Mouse (Mus musculus) left cerebral cortex, postnatal 4 days (tissue): ENCODE measurements at regions not wholly inside any gene's neighbourhood (a gene's known extent, or its start where the extent isn't known, plus 50 kb on each side); places are given as distances from the start of the nearest gene placed in this dataset.

Experiments used
- DNase-seq: peaks from one replicate; pipeline ENCODE4 v3.0.0-alpha.2; 2022
- intact Hi-C: fragments of 180-260 bp; cut with DNase I; formaldehyde crosslinking; loops from one replicate; pipeline ENCODE4 v1.15.1; 2025

GRCm38 (mm10) chr13:28762555-28762954, 191.0 kb downstream of the Sox4 start:
- intact Hi-C loops: no loop called here
- DNase-seq: no peak

GRCm38 (mm10) chr13:28759026-28759425, 194.5 kb downstream of the Sox4 start:
- intact Hi-C loops: no loop called here
- no peak for DNase-seq

GRCm38 (mm10) chr13:28757846-28758522, 195.5 kb downstream of the Sox4 start:
- intact Hi-C loops: no loop called here
- peak; percentile 57 for DNase-seq

- DNase-seq: no peak
- intact Hi-C loops: no loop called here
These were observed 196.4 kb downstream of the Sox4 start for GRCm38 (mm10) chr13:28756915-28757765.

GRCm38 (mm10) chr13:28754207-28754606, 199.3 kb downstream of the Sox4 start:
- DNase-seq: no peak
- intact Hi-C loops: no loop called here

- intact Hi-C loops: no loop called here
- DNase-seq: no peak
These were observed 202.4 kb downstream of the Sox4 start for GRCm38 (mm10) chr13:28750949-28751692.

- no peak for DNase-seq
- intact Hi-C loops: no loop called here
These were observed 213.3 kb downstream of the Sox4 start for GRCm38 (mm10) chr13:28740158-28740670.

- intact Hi-C loops: no loop called here
- no peak for DNase-seq
These were observed 215.1 kb downstream of the Sox4 start for GRCm38 (mm10) chr13:28738160-28739100.

GRCm38 (mm10) chr13:28732475-28732874, 221.0 kb downstream of the Sox4 start:
- no peak for DNase-seq
- intact Hi-C loops: no loop called here

GRCm38 (mm10) chr13:28732036-28732435, 221.5 kb downstream of the Sox4 start:
- intact Hi-C loops: no loop called here
- no peak for DNase-seq

GRCm38 (mm10) chr13:28730059-28730580, 223.4 kb downstream of the Sox4 start:
- DNase-seq: no peak
- intact Hi-C loops: no loop called here

GRCm38 (mm10) chr13:28728768-28729167, 224.7 kb downstream of the Sox4 start:
- intact Hi-C loops: no loop called here
- no peak for DNase-seq

- no peak for DNase-seq
- intact Hi-C loops: loop anchor here (5.0 kb wide), 1 partner anchor 228 kb away; the partner anchor contains the start of gene Sox4
These were observed 229.2 kb downstream of the Sox4 start for GRCm38 (mm10) chr13:28724300-28724699.

- no peak for DNase-seq
- intact Hi-C loops: loop anchor here (5.0 kb wide), 1 partner anchor 230 kb away; the partner anchor contains the start of gene Sox4
These were observed 231.4 kb downstream of the Sox4 start for GRCm38 (mm10) chr13:28722074-28722473.

- intact Hi-C loops: loop anchor here (5.0 kb wide), 1 partner anchor 231 kb away; the partner anchor contains the start of gene Sox4
- peak; percentile 89 for DNase-seq
These were observed 231.9 kb downstream of the Sox4 start for GRCm38 (mm10) chr13:28721548-28721981.

- no peak for DNase-seq
- intact Hi-C loops: loop anchor here (5.0 kb wide), 1 partner anchor 232 kb away; the partner anchor contains the start of gene Sox4
These were observed 232.8 kb downstream of the Sox4 start for GRCm38 (mm10) chr13:28720639-28721239.

- no peak for DNase-seq
These were observed 233.3 kb downstream of the Sox4 start for GRCm38 (mm10) chr13:28720169-28720568.

GRCm38 (mm10) chr13:28718868-28719265, 234.6 kb downstream of the Sox4 start:
- DNase-seq: no peak
- intact Hi-C loops: no loop called here

More at GRCm38 (mm10) chr13:28720169-28720568, 233.3 kb downstream of the Sox4 start:
- intact Hi-C loops: loop anchor here (5.0 kb wide), 1 partner anchor 232 kb away; the partner anchor contains the start of gene Sox4
